Mouse (Mus musculus) forebrain, embryonic 16.5 days (tissue): ENCODE data around the gene Ube2b. TPM values are rescaled to one million over a fixed set of nuclear protein-coding genes. Genes with fewer than 3 reads are reported as not detected.

Experiments
- ATAC-seq: fragments of 200-750 bp; cut with Nextera tagmentation; 2 replicates; pipeline ENCODE4 v1.8.0; 2017; ENCODE audit warnings: mild to moderate bottlenecking, moderate library complexity
- H3K27ac ChIP-seq: fragments of 300-500 bp; sonication (generic); 2 replicates; pipeline ENCODE4 v1.5.1; 2014; ENCODE audit warnings: low read length, control low read depth
- H3K27me3 ChIP-seq: fragments of 300-500 bp; sonication (generic); replicated peaks from 2 replicates; pipeline ENCODE4 v1.6.1; 2014; ENCODE audit warnings: low read length; ENCODE audit not compliant: control insufficient read depth, insufficient read depth
- H3K36me3 ChIP-seq: fragments of 300-500 bp; sonication (generic); 2 replicates; pipeline ENCODE4 v1.6.1; 2014; ENCODE audit not compliant: control insufficient read depth, insufficient read depth
- H3K4me1 ChIP-seq: fragments of 300-500 bp; sonication (generic); replicated peaks from 2 replicates; pipeline ENCODE4 v1.6.1; 2014; ENCODE audit warnings: low read length; ENCODE audit not compliant: control insufficient read depth, insufficient read depth
- H3K4me2 ChIP-seq: fragments of 300-500 bp; sonication (generic); 2 replicates; pipeline ENCODE4 v1.6.1; 2014; ENCODE audit warnings: mild to moderate bottlenecking, low read length, control low read depth
- H3K4me3 ChIP-seq: fragments of 300-500 bp; sonication (generic); replicated peaks from 2 replicates; pipeline ENCODE4 v1.5.1; 2014; ENCODE audit warnings: mild to moderate bottlenecking, low read length, control low read depth
- H3K9ac ChIP-seq: fragments of 300-500 bp; sonication (generic); replicated peaks from 2 replicates; pipeline ENCODE4 v1.6.1; 2014; ENCODE audit warnings: low read depth, low read length, control low read depth
- H3K9me3 ChIP-seq: fragments of 300-500 bp; sonication (generic); 2 replicates; pipeline ENCODE4 v1.6.1; 2016; ENCODE audit warnings: low read length; ENCODE audit not compliant: control insufficient read depth
- WGBS: fragments of 180-500 bp; shearing (Covaris S2); extraction: QIAGEN DNeasy Blood & Tissue Kit; methylation state at CpG from one replicate; pipeline ENCODE4 v1.1.7; 2014; 5-methylcytosine and 5-hydroxymethylcytosine counted together
- polyA plus RNA-seq: library from polyadenylated mRNA; unstranded; fragments of >200 nt; fragmentation: Nextera tagmentation; extraction: Ambion mirVana; gene quantifications from 2 replicates; pipeline ENCODE4 v1.2.1, GENCODE M21; 2015

The Ube2b gene
- polyA plus RNA-seq, 1 experiment from 2014 or later: 279 TPM

- Histone ChIP-seq H3K9me3 (no peaks in the 10 kb centered on the region), H3K36me3 (no peaks in the 10 kb centered on the region), H3K27me3 (no peaks in the 10 kb centered on the region), H3K4me1 (no peaks in the 10 kb centered on the region), H3K4me2 (no peak overlapping the region), H3K9ac (no peak overlapping the region), H3K27ac (no peak overlapping the region), H3K4me3 (no peak overlapping the region)
- no peak for ATAC-seq
- WGBS: 91% methylated on average over 5 of the region's 5 CpGs
Observed at GRCm38 (mm10) chr11:51959511-51959910, 41.1 kb downstream of the Ube2b start.

- WGBS: 88% methylated on average over 4 of the region's 4 CpGs
- no peak overlapping the region for H3K27ac ChIP-seq
- no peak overlapping the region for H3K9ac ChIP-seq
- no peaks in the 10 kb centered on the region for H3K36me3 ChIP-seq
- no peaks in the 10 kb centered on the region for H3K9me3 ChIP-seq
- H3K27me3 ChIP-seq: no peaks in the 10 kb centered on the region
- ATAC-seq: no peak
- H3K4me2 ChIP-seq: no peak overlapping the region
- H3K4me1 ChIP-seq: no peaks in the 10 kb centered on the region
- no peak overlapping the region for H3K4me3 ChIP-seq
Observed at GRCm38 (mm10) chr11:51957760-51958159, 42.8 kb downstream of the Ube2b start.

DNA sequence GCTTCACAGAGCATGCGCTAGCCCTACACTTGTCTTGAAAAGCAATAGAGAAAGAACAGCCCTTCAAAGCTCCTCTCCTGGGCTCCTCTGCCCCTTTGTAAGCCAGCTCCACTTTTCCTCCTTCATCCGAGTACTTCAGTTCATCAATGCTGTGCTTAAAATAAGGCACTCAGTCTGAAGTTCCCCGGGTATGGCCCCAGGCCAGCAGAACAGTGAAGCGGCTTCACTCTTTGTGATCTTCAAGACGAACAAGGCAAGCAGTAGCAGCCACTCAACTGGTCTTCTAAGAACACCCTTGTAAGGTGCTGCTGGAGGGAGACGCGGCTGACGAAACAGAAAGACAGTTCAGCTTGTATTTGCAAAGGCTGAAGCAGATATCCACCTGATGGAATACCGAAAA lies 44.5 kb downstream of the Ube2b start:
- Histone ChIP-seq H3K9me3 (no peaks in the 10 kb centered on the region), H3K4me2 (no peak overlapping the region), H3K4me3 (no peak overlapping the region), H3K27me3 (no peaks in the 10 kb centered on the region), H3K4me1 (no peaks in the 10 kb centered on the region), H3K27ac (no peak overlapping the region), H3K9ac (no peak overlapping the region), H3K36me3 (no peaks in the 10 kb centered on the region)
- WGBS: 70% methylated on average over 9 of the region's 9 CpGs
- ATAC-seq: no peak

DNA sequence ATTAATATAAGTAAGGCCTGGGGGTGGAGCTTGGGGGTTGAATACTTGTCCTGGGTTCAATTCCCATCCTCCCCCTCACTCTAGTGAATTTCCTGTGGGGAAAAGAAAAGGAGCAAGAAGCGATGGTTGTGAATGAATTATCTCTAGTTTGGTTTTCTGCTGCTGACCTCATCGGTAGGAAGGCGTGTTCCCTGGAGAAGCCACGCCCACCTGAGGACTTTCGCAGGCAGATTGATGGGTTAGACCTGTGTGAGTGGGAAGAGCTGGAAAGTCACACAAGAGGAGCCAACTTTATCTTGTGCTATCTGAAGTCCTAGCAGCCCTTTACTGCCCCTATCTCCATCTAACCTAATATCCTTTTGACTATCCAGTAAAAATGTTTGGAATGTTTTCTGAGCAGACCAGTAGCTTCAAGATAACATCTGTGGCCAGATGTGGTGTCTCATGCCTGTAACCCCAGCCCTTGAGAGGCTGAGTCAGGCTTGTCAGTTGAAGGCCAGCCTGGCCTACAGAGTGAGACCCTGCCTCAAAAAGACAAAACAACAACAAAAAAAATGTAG lies 48.6 kb downstream of the Ube2b start:
- Histone ChIP-seq H3K9ac (no peak overlapping the region), H3K4me2 (no peak overlapping the region), H3K36me3 (no peaks in the 10 kb centered on the region), H3K27ac (no peak overlapping the region), H3K9me3 (no peaks in the 10 kb centered on the region), H3K4me1 (no peaks in the 10 kb centered on the region), H3K27me3 (no peaks in the 10 kb centered on the region), H3K4me3 (no peak overlapping the region)
- WGBS: 64% methylated on average over 5 of the region's 5 CpGs
- ATAC-seq: no peak

DNA sequence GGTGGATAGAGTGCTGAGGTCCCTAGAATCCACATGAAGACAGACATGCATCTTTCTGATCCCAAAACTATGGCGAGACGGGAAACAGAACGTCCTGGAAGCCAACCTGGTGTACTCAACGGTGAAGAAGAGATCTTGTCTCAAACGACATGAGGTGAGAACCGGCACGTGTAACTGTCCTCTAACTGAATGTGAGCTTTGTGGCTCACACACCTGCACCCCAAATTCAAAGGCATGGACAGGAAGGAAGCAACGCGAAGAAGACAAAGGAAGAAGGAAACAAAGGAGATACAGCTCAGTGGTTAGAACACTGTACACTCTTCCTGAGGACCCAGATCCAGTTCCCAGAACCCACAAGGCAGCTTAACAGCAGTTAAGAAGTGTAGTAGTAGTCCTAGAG lies 50.6 kb downstream of the Ube2b start:
- Histone ChIP-seq H3K4me2 (no peak overlapping the region), H3K4me3 (no peak overlapping the region), H3K9me3 (no peaks in the 10 kb centered on the region), H3K36me3 (no peaks in the 10 kb centered on the region), H3K9ac (no peak overlapping the region), H3K4me1 (peaks cover 3% of the 10 kb centered on the region; the same call in 1 of the 2 replicates), H3K27me3 (no peaks in the 10 kb centered on the region), H3K27ac (no peak overlapping the region)
- WGBS: 91% methylated on average over 9 of the region's 9 CpGs
- no peak for ATAC-seq

DNA sequence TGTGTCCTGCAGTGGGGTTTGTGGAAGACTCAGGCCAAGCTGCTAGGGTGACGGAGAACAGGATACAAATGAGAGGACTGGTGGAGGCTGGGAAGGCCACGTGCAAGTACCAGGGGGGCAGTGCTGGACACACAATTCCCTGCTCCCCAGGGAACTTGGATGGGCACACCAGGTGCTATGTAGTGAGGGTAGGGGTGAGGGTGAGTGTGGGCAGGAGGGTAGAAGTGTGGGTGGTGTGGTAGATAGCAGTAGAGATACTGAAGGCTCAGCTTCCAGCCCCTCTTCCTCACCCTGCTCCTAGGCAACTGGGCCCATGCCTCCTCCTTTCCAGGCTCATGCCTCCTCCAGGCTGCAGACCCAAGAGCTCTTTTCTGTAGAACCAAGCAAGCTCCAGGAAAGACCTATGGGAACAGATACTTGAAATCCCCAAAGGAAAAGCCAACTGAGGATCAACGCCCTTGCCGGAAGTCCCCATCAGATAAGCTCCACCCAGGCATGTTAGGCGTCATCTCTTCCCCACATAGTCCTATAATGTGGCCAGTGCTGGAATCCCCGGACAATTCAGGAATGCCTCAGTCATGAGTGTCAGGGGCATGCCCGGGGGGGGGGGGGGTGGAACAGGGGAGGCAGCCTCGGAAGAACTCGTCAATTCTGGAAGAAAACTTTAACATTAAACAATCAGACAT lies 51.3 kb downstream of the Ube2b start:
- Histone ChIP-seq H3K4me2 (no peak overlapping the region), H3K9me3 (no peaks in the 10 kb centered on the region), H3K36me3 (no peaks in the 10 kb centered on the region), H3K9ac (no peak overlapping the region), H3K27ac (no peak overlapping the region), H3K27me3 (no peaks in the 10 kb centered on the region), H3K4me3 (no peak overlapping the region), H3K4me1 (peaks cover 3% of the 10 kb centered on the region; the same call in 1 of the 2 replicates)
- no peak for ATAC-seq
- WGBS: 85% methylated on average over 9 of the region's 9 CpGs

GRCm38 (mm10) chr11:51946144-51946543 lies 54.4 kb downstream of the Ube2b start:
- 72% methylated on average over 6 of the region's 6 CpGs for WGBS
- peaks cover 9% of the 10 kb centered on the region for H3K4me1 ChIP-seq

GRCm38 (mm10) chr11:51945548-51945947 lies 55.0 kb downstream of the Ube2b start:
- ATAC-seq: no peak
- H3K27ac ChIP-seq: no peak overlapping the region
- no peak overlapping the region for H3K4me2 ChIP-seq
- peaks cover 10% of the 10 kb centered on the region for H3K4me1 ChIP-seq
- no peaks in the 10 kb centered on the region for H3K27me3 ChIP-seq
- H3K9me3 ChIP-seq: no peaks in the 10 kb centered on the region
- no peak overlapping the region for H3K4me3 ChIP-seq
- no peak overlapping the region for H3K9ac ChIP-seq
- WGBS: 40% methylated on average over 8 of the region's 8 CpGs
- H3K36me3 ChIP-seq: no peaks in the 10 kb centered on the region

More at GRCm38 (mm10) chr11:51946144-51946543, 54.4 kb downstream of the Ube2b start:
- ATAC-seq: no peak
- no peak overlapping the region for H3K27ac ChIP-seq
- H3K27me3 ChIP-seq: no peaks in the 10 kb centered on the region
- no peaks in the 10 kb centered on the region for H3K9me3 ChIP-seq
- H3K9ac ChIP-seq: no peak overlapping the region
- H3K4me3 ChIP-seq: no peak overlapping the region
- H3K4me2 ChIP-seq: no peak overlapping the region
- no peaks in the 10 kb centered on the region for H3K36me3 ChIP-seq

DNA sequence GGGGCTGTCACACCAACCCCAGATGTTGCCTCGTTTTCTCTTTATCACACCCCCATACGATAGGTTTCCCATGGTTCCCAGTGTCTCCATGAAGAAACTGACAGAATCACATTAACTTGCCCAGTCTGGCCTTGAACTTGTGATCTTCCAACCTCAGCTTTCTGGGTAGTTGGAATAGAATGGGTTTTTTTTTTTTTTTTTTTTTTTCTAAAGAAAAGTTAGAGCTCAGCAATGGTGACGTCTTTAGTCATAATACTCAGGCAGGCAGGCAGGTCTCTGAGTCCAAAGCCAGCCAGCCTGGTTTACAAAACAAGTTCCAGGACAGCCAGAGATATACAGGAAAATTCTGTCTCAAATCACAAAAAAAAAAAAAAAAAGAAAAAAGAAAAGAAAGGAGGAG lies 56.3 kb downstream of the Ube2b start:
- Histone ChIP-seq H3K9me3 (no peaks in the 10 kb centered on the region), H3K36me3 (no peaks in the 10 kb centered on the region), H3K4me1 (peaks cover 12% of the 10 kb centered on the region), H3K27me3 (no peaks in the 10 kb centered on the region), H3K27ac (no peak overlapping the region), H3K4me2 (no peak overlapping the region), H3K4me3 (no peak overlapping the region), H3K9ac (no peak overlapping the region)
- no peak for ATAC-seq
- WGBS: 81% methylated on average over 3 of the region's 3 CpGs

DNA sequence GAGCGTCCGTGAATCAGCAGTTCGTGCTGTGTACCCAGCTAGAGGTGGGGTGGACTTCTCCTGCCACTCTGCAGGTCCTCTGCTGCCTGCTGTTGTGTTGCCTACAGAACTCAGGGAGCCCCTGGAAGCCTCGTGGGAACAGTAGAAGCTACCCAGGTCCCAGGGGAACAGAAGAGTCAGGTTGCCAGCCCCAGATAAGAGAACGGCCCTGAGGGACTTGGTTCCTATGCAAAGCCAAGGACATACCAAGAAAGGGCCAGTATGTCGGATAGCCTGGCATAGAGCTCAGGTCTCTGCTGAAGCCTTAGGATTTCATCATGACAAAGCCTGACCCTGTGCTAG lies 57.1 kb downstream of the Ube2b start:
- H3K9ac ChIP-seq: no peak overlapping the region
- H3K36me3 ChIP-seq: no peaks in the 10 kb centered on the region
- H3K4me2 ChIP-seq: no peak overlapping the region
- WGBS: 59% methylated on average over 6 of the region's 6 CpGs
- no peaks in the 10 kb centered on the region for H3K27me3 ChIP-seq
- no peak overlapping the region for H3K27ac ChIP-seq
- no peak overlapping the region for H3K4me3 ChIP-seq
- no peak for ATAC-seq
- no peaks in the 10 kb centered on the region for H3K9me3 ChIP-seq
- H3K4me1 ChIP-seq: peaks cover 12% of the 10 kb centered on the region
